Mouse (Mus musculus) left cerebral cortex, postnatal 4 days (tissue): ENCODE results near the gene Tprn. TPM values are rescaled to one million over a fixed set of nuclear protein-coding genes. Genes with fewer than 3 reads are reported as not detected.

Source experiments
- DNase-seq: peaks from one replicate; pipeline ENCODE4 v3.0.0-alpha.2; 2022
- intact Hi-C: fragments of 180-260 bp; cut with DNase I; formaldehyde crosslinking; loops from one replicate; pipeline ENCODE4 v1.15.1; 2025
- total RNA-seq, 2 experiments: library from RNA; stranded (reverse); gene quantifications; 2 replicates each; pipeline ENCODE4 v1.2.3; 2021

Tprn gene
- total RNA-seq, 2 experiments from 2014 or later = 15.4 to 16.2 TPM

DNA sequence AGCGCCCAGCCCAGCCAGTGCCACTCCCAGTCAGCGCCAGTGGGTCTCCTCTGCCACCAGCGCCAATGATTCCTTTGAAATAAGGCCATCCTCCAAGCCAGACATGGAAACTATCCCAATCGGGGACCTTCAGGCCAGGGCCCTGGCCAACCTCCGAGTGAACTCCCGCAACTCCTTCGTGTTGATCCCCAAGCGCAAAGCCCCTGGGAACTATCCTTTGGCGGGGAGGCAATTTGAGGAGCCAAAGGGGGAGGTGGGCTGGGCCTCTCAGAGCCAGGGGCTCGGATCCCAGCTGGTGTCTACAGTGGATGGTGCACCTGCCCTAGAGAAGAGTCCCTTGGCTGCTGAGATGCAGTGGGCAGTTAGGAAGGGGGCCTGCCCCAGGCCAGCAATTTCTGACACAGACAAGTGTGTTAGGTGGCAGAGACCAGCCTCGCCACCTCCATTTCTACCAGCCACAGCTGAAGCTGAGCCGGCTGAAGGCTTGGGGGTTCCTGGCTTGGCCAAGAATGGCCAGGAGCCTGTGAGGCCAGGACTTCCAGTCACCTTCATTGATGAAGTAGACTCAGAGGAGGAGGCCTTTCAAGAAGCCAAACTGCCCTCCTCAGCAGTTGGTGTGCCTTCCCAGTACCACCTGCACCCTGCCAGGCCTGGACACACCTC is 1.3 kb downstream of the Tprn start:
- intact Hi-C loops = no loop called here
- DNase-seq = peak; percentile 75

DNA sequence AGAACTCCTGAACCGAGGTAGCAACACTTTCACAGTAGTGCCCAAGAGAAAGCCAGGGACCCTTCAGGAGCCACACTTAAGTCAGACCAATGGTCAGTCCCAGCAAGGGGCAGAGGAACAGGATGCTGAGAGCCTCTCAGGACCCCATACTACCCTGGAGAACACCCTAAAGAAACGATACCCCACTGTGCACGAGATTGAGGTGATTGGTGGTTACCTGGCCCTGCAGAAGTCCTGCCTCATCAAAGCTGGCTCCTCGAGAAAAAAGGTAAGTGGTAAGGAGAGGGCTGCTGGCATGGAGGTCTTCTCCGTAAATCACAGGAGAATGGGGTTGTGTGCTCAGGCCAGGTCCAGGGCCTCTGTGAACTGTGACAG is 1.9 kb downstream of the Tprn start:
- intact Hi-C loops = no loop called here

DNA sequence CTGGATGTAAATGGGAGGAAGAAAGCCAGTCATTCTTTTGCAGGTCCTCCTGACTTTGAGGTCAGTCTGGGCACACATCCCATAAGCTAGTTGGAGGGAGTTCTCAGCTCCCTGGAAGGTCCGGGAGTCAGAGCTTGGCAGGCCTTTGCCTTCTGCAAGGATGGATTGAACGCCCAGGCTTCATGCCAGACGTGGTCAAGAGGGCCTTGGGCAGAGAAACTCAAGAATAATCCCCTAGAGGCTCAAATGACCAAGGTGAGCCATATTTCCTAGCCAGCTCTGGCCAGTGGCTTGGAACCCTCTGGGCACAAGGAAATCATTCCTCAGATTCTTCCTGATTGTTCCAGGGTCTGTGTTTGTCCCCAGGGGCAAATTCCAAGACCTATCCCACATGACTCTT is 2.4 kb downstream of the Tprn start:
- intact Hi-C loops = no loop called here

More for the DNA sequence above, 1.9 kb downstream of the Tprn start:
- DNase-seq = no peak

DNA sequence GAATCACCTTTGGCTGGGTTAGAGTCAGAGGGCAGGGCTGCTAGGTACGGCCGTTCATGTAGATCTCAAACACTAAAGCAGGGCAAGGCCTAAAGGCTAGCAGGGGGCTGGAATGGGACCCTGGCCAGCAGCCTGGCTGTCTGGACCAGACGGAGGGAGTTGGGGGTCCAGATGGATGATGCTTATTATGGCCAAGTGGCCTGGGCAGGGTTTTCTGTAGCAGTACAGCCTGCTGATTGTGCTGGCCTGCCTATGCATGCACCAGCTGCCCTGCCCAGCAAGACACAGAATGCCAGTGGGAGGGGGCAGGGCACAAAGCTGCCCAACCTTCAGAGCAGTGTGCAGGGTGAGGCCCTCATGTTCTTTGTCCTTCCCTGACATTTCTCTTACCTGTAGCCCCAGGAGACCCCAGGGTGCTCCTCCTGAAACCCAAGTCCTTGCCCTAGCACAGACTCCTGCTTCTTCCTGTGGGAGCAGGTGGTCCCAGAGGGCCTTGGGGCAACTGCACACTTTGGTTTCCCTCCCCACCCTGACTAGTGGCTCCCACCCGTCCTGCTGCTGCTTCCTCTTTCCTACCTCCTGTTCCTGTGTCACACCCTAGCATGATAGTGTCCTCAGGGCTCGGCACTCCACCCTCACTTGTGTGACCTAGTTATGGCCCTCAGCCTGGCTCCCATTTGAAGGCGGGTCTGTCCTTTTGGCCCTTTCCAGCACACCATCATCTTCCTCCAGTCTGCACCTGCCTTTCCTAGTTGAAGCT is 3.7 kb downstream of the Tprn start:
- intact Hi-C loops = no loop called here
- DNase-seq = peak; percentile 95

More for the DNA sequence above, 2.4 kb downstream of the Tprn start:
- DNase-seq = peak; percentile 80

DNA sequence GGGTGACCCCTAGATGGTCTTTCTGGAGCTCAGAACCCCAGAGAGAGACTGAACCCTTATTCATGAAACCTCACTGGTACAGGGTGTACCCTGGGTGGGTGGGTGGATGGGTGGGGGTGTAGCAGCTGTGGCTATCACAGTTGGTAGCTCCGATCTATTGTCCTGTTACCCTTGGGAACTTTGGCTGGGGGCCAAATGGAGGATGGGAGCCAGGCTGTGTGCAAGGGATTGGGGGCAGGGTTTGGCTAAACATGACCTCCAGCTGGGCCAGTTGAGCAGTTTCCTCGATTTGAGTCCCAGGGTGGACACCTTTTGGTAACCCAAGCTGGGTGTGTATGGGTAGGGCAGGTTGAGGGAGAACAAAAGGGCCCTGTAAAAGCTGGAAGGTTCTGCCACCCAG is 4.3 kb downstream of the Tprn start:
- intact Hi-C loops = no loop called here
- DNase-seq = peak; percentile 87

DNA sequence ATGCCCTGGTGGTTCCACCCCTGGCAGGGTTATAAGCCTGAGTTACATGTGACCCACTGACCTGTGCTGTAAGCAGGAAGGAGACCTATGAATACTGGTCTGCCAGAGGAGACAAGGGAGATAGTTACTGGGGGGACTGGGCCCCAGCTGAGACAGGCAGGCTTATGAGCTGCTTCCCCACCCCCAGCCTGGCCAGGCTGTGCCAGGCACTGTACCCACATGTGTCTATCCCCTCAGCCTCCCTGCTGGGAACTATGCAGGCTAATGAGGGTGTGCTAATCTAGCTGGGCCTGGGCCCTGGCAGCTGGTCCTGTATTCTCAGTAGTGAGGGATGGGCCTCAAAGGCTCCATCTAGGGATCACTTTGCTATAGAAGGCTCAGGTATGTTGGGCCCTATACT is 4.8 kb downstream of the Tprn start:
- peak; percentile 80 for DNase-seq
- intact Hi-C loops = no loop called here

DNA sequence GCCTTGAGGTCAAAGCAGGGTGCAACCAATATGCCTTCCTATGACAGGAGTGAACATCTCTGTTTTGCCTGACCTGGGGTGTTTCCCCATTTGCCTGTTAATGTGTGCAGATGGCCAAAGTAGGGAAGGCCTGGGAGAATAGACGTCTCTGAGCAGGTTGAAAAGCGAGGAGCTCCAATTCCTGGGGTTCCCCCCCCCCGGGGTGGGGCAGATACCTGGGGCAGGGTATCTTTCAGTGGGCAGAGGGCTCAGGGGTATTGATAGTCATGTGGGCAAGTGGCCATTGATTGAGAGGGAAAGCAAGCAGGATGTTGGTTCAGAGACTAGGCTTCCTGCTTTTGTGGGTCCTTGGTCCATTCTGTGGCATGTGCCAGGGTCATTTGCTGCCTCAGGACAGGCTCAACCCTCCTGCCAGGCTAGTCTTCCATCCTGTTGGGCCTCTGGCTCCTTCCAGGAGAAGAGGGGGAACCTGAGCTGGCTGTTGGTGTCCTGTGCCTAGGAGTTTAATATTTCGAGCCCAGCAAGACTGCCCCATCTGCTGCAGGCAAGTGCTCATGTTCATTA is 5.4 kb downstream of the Tprn start:
- DNase-seq = no peak
- intact Hi-C loops = no loop called here

DNA sequence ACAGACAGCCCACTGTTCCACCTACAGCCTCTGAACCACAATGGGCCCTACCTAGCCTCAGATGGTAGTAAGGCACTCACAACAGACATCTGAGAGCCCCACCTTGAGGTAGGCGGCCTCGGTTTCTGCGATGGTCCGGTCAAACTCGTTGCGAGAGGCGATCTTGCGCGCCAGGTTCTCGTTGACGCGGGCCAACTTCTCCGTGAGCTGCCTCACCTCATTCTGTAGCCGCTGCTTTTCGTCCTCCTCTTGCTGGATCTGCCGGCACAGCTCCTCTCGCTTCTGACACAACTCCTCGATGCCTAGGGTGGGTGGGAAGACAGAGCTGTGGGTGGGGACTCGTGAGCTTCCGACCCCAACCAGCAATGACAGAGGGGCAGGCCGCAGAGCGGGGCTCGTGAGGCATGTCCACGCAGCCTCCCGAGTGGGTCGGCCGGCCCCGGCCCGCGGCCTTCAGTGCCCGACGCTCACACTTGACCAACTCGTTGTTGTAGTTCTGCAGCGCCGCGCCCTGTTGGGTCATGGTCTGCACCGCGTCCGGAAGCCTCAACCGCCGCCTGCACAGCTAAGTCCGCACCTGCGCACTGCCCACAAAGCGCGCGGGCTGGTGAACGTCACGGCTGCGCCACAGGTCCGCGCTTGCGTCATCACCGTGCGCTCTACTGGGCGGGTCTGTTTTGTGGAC is 9.6 kb downstream of the Tprn start, which contains the start of the genes Ssna1 and Anapc2:
Gene Ssna1 (minus strand): TSS at position 612 of the 685 bp plus-strand sequence.
Gene Anapc2 (plus strand): TSS at position 652 of the 685 bp plus-strand sequence.
- DNase-seq = peak; percentile 98
- intact Hi-C loops = no loop called here

DNA sequence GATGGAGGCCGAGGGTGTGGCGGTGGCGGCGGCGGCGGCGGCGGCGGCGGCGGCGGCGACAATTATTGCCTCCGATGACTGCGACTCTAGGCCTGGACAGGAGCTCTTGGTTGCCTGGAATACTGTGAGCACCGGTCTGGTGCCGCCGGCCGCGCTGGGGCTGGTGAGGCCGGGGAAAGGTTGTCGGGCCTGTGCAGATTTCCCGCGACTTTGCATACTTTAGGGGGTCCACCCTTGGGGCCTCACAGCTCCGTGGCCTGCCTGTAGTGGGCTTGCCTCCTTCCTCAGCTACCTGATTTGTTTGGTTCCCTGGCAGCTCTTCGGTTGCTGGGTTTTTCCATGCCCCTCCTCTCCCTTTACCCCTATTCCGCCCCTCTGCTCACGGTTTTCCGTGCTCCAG is 10.1 kb downstream of the Tprn start:
- no peak for DNase-seq
- intact Hi-C loops = no loop called here

DNA sequence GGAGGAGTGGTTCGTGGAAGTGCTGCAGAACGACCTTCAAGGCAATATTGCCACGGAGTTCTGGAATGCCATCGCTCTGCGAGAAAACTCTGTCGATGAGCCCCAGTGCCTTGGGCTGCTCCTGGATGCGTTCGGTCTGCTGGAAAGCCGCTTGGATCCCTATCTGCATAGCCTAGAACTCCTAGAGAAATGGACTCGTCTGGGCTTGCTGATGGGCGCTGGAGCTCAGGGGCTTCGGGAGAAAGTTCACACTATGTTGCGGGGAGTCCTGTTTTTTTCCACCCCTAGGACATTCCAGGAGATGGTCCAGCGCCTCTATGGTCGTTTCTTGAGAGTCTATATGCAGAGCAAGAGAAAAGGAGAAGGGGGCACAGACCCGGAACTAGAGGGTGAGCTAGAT is 10.6 kb downstream of the Tprn start:
- intact Hi-C loops = no loop called here
- DNase-seq = no peak

DNA sequence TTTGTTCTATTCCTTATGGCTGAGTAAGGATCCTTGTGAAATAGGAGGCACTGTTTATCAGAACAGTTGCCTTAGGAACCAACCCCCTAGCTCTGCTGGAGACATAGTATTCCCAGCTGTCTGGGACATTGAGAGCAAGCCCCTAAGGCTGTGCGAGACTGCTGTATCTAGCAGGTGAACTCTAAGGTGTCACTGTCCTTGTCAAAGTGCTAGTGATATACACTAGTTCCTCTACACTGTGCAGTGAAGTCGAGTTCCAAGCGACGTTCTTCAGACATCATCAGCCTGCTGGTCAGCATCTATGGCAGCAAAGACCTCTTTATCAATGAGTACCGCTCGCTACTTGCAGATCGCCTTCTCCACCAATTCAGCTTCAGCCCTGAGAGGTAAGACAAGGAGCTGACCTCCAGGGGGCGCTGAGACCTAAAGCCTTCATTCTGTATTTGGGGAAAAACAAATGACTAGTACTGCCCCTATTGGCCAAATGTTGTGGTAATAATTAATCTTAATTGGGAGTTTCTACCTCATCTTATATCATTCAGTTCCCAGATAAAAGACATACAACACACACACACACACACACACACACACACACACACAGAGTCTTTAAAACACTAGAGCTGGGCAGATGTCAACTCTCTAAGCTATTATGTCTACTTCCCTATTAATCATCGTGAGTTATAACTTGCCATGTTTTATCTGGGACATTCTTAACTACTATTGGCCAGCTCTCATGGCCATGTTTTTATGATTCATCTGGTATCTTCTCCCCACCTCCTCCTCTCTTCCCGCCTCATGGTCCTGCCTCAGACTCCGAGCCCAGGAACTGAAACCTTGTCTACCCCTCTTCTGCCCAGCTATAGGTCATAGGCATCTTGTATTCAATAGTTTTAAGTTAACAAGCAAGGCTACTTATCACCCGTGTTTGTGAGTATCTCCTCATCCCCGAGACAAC is 16.8 kb downstream of the Tprn start:
- DNase-seq = peak; percentile 92
- intact Hi-C loops = no loop called here

DNA sequence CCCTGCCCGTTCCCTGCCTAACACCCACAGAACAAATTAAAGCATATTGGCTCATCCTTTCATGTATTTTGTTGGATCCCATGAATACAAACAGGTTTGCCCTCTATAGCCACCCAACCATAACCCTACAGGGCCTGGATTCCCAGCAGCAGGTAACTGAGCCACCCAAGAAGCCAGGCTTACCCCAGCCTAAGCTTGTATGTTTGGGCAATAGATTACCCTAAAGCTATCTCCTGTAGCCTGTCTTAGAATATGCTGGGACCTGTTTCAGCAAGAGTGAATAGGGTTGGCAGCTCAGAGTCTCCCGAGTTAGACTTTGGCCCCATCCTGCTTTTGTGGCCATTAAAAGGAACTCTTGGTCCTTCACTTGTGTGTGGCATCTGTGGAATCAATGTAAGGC is 23.1 kb downstream of the Tprn start:
- DNase-seq = no peak
- intact Hi-C loops = no loop called here

DNA sequence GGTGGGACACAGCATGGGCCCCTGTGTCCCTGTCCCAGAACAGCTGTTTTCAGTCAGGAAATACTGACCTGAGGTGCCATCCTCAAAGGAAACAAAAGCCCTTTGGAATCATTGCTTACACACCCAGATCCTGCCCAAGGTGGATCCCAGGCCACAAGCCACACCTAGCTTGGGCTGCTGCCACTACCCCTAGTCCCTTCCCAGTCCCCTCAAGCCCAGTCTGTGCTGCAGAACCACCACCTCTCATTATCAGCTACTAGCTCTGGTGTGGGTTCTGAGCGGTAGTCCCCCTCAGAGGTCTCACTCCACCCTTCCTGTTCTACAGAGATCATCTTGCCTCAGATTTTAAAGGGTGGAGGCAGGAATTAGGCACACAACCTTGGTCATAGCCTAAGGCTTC is 23.9 kb downstream of the Tprn start:
- no peak for DNase-seq
- intact Hi-C loops = no loop called here

DNA sequence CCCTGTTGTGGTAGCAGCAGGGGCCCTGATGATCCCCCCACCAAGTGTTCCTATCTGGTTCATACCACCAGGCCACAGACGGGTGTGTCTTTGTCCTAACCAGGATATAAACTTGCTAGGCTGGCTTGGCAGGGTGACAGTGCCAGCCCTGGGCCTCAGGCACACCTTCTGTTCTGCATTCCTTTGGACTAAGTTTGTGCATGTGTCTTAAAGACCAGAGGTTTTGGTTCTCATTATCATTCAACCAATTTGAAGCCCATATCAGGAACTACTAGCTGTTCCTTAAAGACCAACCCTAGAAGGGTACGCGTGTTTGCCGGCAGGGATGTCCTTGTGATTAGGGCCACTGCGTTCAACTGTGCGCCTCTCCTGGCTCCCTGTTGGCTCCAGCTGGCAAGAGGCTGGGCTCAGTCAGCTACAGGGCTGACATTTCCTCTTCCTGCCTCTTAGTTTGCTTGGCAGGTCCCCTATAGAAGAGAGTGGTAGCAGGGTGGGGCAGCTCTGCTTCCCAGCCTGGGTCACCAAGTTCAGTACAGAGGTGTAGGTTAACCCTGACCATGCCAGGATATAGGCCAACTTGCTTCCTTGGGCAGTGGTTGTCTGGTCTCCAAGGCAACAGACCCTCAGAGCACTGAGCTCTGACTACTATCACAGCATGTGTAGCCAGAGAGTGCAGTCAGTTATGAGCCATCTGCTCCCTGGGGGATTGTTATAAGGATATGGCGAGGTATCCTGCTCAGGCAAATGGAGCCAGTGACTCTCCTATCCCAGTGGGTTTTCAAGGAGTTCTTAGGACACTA is 24.6 kb downstream of the Tprn start:
- intact Hi-C loops = no loop called here
- DNase-seq = no peak

DNA sequence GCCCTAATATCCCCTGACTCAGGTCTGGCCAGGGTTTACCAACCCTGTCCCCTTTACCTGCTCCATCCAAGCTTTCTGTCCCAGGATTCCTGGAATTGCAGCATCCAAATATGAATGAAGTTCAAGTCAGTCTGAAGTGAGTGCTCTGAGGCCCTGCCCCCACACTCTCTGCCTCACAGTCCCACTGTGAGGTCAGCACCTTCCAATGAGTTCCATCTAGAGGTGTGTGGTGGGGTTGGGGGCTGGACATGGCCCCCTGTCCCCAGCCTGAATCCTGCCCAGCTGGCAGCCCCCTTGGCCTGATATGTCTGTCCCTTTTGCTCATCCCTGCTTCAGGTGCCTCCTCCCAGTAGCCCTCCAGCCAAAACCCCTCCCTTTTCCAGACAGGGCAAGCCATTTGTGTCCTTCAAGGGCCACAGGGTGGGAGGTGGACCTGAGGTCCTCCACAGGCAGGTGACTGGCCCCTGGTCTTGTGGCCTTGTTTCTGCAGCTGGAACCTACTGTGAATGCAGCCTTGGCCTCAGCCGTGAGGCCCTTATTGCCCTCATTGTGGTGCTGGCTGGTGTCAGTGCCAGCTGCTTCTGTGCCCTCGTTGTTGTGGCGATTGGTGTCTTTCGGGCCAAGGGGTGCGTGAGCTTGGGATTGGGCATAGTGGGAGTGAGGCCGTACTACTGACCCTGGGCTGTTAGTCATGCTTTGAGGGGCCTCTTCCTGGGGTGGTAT is 25.7 kb downstream of the Tprn start, which contains the start of gene Tmem210:
Gene Tmem210 (plus strand): TSS at position 219 of the 723 bp plus-strand sequence.
- DNase-seq = no peak
- intact Hi-C loops = no loop called here

DNA sequence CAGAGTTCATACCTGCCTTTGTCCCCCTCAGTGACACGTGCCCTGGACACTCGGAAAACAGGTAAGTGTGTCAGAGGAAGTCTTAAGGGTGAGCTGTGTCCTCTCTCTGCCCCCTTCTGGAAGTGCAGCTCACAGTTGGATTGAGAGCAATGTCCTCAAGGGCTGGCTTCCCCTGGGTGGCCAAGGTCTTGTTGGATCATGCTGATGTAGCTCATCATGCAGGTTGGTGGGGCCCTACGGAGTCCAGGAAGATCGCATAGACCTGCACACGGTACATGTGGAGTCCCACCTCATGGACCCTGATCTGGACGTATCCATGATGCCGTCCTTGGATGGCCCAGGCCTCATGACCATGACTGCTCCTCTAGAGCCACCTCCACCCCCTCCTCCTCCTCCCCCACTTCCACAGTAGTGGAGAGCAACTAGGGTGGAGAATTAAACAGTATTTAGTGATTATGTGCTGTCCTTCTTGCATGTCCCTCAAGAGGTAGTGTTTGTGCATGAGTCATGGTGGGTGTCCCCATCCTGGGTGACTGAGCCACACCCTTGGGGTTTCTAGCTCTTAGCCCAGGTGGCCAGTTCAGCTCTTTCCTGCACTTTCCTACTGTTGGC is 26.4 kb downstream of the Tprn start:
- intact Hi-C loops = no loop called here

DNA sequence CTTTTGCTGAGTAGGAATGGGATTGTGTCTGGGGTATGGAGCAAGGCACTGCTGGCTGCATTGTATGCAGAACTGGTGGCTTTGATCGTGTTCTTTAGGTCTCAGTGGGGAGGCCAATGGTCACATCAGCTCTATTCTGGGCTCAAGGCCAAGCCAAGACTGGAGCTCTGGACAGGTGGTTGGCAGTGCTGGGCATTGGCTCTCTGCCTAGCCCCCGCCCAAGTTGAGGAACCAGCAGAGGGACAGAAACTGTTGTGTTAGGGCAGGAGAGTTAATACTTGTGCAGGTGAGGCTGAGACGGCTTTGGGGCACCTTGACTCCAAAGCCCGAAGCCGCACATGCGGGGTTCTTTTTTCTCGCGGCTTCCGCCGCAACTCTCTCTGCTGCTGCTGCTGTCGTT is 27.2 kb downstream of the Tprn start, which contains the start of gene Lrrc26:
Gene Lrrc26 (plus strand): TSS at position 265 of the 400 bp plus-strand sequence.
- intact Hi-C loops = no loop called here
- DNase-seq = peak; percentile 84

More for the DNA sequence above, 26.4 kb downstream of the Tprn start:
- DNase-seq = no peak
